Mouse (Mus musculus) liver, embryonic 16.5 days (tissue): ENCODE results near the gene Gprin1. TPM values are rescaled to one million over a fixed set of nuclear protein-coding genes. Genes with fewer than 3 reads are reported as not detected.
A peak's percentile ranks its signal among the peaks of the same experiment; 100 is the strongest.

Experiments used
- ATAC-seq: fragments of 200-750 bp; cut with Nextera tagmentation; 2 replicates; pipeline ENCODE4 v1.8.0; 2017; ENCODE audit warnings: low read depth, mild to moderate bottlenecking, moderate number of reproducible peaks, moderate library complexity
- H3K27ac ChIP-seq: fragments of 300-500 bp; sonication (generic); 2 replicates; pipeline ENCODE4 v1.5.1; 2014; ENCODE audit warnings: mild to moderate bottlenecking, low read length
- H3K27me3 ChIP-seq: fragments of 300-500 bp; sonication (generic); 2 replicates; pipeline ENCODE4 v1.6.1; 2014; ENCODE audit warnings: low read depth, low read length, mixed read lengths; ENCODE audit not compliant: control insufficient read depth, insufficient read depth
- H3K36me3 ChIP-seq: fragments of 300-500 bp; sonication (generic); 2 replicates; pipeline ENCODE4 v1.6.1; 2014; ENCODE audit warnings: mild to moderate bottlenecking; ENCODE audit not compliant: control insufficient read depth, insufficient read depth
- H3K4me1 ChIP-seq: fragments of 300-500 bp; sonication (generic); 2 replicates; pipeline ENCODE4 v1.6.1; 2014; ENCODE audit warnings: low read depth, low read length, mixed read lengths; ENCODE audit not compliant: control insufficient read depth
- H3K4me2 ChIP-seq: fragments of 300-500 bp; sonication (generic); 2 replicates; pipeline ENCODE4 v1.6.1; 2014; ENCODE audit warnings: low read depth, low read length, mixed read lengths
- H3K4me3 ChIP-seq: fragments of 300-500 bp; sonication (generic); 2 replicates; pipeline ENCODE4 v1.5.1; 2014; ENCODE audit warnings: low read depth, mild to moderate bottlenecking, low read length
- H3K9ac ChIP-seq: fragments of 300-500 bp; sonication (generic); 2 replicates; pipeline ENCODE4 v1.6.1; 2014; ENCODE audit warnings: low read depth, low read length
- H3K9me3 ChIP-seq: fragments of 300-500 bp; sonication (generic); replicated peaks from 2 replicates; pipeline ENCODE4 v1.6.1; 2016; ENCODE audit warnings: low read length; ENCODE audit not compliant: control insufficient read depth
- WGBS: fragments of 180-500 bp; shearing (Covaris S2); extraction: QIAGEN DNeasy Blood & Tissue Kit; methylation state at CpG from one replicate; pipeline ENCODE4 v1.1.7; 2014; ENCODE audit not compliant: insufficient replicate concordance; 5-methylcytosine and 5-hydroxymethylcytosine counted together
- polyA plus RNA-seq: library from polyadenylated mRNA; unstranded; fragments of >200 nt; fragmentation: Nextera tagmentation; extraction: Ambion mirVana; gene quantifications from 2 replicates; pipeline ENCODE4 v1.2.1, GENCODE M21; 2015

The Gprin1 gene
- 0.02 TPM in 1 of 2 replicates, not detected in the other for polyA plus RNA-seq

GRCm38 (mm10) chr13:54749864-54750411, at the start of gene Gprin1:
Gene Gprin1, minus strand, starts transcription at chr13:54749874.
- peaks cover 47% of the 10 kb centered on the region for H3K27me3 ChIP-seq
- H3K4me2 ChIP-seq = peak within 1 kb of the TSS; percentile 71
- no peak for ATAC-seq
- H3K27ac ChIP-seq = no peak within 1 kb of the TSS
- no peaks in the 10 kb centered on the region; the same call in 1 of the 2 replicates for H3K4me1 ChIP-seq
- H3K9me3 ChIP-seq = no peaks in the 10 kb centered on the region
- no peak within 1 kb of the TSS for H3K9ac ChIP-seq
- 3% methylated on average over 27 of the region's 29 CpGs for WGBS
- H3K4me3 ChIP-seq = peak within 1 kb of the TSS; percentile 49
- H3K36me3 ChIP-seq = no peaks in the 10 kb centered on the region

GRCm38 (mm10) chr13:54798740-54799139, 49.1 kb upstream of the Gprin1 start:
- ATAC-seq = no peak
- Histone ChIP-seq H3K4me3 (no peak overlapping the region), H3K9ac (no peak overlapping the region), H3K36me3 (no peaks in the 10 kb centered on the region), H3K27ac (no peak overlapping the region), H3K27me3 (no peaks in the 10 kb centered on the region), H3K4me1 (no peaks in the 10 kb centered on the region), H3K4me2 (no peak overlapping the region), H3K9me3 (no peaks in the 10 kb centered on the region)
- WGBS = 43% methylated on average over 10 of the region's 10 CpGs

DNA sequence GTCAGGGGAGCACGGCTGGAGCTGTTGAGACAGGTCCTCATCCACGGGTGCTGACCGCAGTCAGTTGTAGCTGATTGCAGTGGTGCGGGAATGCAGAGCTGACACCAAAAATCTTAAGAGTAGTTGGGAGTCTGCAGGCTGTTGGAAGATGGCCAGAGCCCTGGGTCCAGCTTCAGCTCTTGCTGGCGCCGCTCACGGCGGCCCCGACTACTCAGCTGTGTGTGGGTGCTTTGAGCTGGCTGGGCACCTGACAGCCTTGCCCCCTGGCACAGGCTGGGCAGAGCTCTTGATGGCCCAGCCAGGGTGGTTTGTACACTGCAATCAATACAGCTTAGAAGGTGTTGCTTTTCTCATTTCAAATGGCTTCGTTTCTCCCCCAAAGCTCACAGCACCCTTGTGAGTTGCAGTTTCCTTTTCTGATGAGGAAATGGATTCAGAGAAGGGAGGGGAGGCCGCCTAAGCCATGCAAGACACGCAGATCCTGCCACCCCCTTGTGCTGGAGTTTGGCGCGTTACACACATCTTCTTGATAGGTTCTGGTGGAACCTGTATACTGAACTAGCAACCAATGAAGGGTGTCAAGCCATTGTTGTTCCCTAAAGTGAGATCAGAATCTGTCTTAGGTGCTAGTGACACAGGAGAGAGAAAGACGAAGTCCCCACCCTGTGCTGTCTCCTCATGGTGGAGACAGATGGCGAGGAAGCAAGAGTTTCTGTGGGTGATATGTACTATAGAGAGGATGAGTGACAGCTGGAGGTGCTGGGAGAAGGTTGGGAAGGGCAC, 48.4 kb upstream of the Gprin1 start:
- H3K4me1 ChIP-seq = no peaks in the 10 kb centered on the region
- WGBS = 62% methylated on average over 16 of the region's 16 CpGs

GRCm38 (mm10) chr13:54797356-54797755, 47.7 kb upstream of the Gprin1 start:
- WGBS = 38% methylated on average over 4 of the region's 4 CpGs
- Histone ChIP-seq H3K9ac (no peak overlapping the region), H3K4me2 (no peak overlapping the region), H3K9me3 (no peaks in the 10 kb centered on the region), H3K27me3 (no peaks in the 10 kb centered on the region), H3K4me3 (no peak overlapping the region), H3K27ac (no peak overlapping the region), H3K4me1 (no peaks in the 10 kb centered on the region), H3K36me3 (no peaks in the 10 kb centered on the region)
- ATAC-seq = no peak

More for the DNA sequence above, 48.4 kb upstream of the Gprin1 start:
- no peak overlapping the region for H3K4me3 ChIP-seq
- no peak overlapping the region for H3K9ac ChIP-seq
- H3K27me3 ChIP-seq = no peaks in the 10 kb centered on the region
- no peak overlapping the region for H3K27ac ChIP-seq
- ATAC-seq = no peak
- no peaks in the 10 kb centered on the region for H3K36me3 ChIP-seq
- H3K9me3 ChIP-seq = no peaks in the 10 kb centered on the region
- no peak overlapping the region for H3K4me2 ChIP-seq

- Histone ChIP-seq H3K9me3 (no peaks in the 10 kb centered on the region), H3K4me1 (peaks cover under 1% of the 10 kb centered on the region; the same call in 1 of the 2 replicates), H3K4me3 (no peak overlapping the region), H3K9ac (no peak overlapping the region), H3K27me3 (peaks cover 17% of the 10 kb centered on the region), H3K36me3 (no peaks in the 10 kb centered on the region), H3K27ac (no peak overlapping the region), H3K4me2 (no peak overlapping the region)
- no peak for ATAC-seq
- 30% methylated on average over 5 of the region's 5 CpGs for WGBS
These were observed 45.2 kb upstream of the Gprin1 start for GRCm38 (mm10) chr13:54794843-54795242.

DNA sequence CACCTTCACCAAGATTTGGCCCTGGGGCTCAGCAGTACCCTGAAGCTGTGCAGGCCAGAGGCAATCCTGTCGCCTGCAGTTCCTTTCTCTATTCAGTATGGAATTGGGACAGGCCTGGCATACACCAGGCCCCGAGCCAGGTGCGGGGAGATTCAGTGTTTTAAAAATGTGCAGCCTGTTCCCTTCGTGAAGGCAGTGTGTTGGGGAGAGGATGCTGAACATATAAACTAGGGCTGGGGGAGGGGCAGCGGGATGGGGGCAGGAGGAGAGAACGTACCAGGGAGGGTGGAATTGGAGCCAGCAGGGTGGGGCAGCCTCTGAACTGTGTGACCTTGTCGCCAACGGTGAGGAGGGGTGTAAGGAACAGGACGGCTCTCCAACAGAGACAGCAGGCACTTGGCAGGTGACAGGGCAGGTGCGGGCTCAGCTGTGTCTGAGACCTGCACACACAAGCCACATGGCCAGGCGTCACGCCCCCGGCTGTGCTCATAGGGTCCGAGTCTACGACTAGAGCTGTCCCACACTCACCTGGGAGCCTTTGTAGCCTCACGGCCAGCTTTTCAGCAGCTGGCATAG, 44.4 kb upstream of the Gprin1 start:
- Histone ChIP-seq H3K27me3 (peaks cover 23% of the 10 kb centered on the region), H3K36me3 (no peaks in the 10 kb centered on the region), H3K4me3 (no peak overlapping the region), H3K9ac (no peak overlapping the region), H3K9me3 (no peaks in the 10 kb centered on the region), H3K4me2 (no peak overlapping the region), H3K4me1 (peaks cover 8% of the 10 kb centered on the region; the same call in 1 of the 2 replicates), H3K27ac (no peak overlapping the region)
- 65% methylated on average over 16 of the region's 16 CpGs for WGBS
- no peak for ATAC-seq

DNA sequence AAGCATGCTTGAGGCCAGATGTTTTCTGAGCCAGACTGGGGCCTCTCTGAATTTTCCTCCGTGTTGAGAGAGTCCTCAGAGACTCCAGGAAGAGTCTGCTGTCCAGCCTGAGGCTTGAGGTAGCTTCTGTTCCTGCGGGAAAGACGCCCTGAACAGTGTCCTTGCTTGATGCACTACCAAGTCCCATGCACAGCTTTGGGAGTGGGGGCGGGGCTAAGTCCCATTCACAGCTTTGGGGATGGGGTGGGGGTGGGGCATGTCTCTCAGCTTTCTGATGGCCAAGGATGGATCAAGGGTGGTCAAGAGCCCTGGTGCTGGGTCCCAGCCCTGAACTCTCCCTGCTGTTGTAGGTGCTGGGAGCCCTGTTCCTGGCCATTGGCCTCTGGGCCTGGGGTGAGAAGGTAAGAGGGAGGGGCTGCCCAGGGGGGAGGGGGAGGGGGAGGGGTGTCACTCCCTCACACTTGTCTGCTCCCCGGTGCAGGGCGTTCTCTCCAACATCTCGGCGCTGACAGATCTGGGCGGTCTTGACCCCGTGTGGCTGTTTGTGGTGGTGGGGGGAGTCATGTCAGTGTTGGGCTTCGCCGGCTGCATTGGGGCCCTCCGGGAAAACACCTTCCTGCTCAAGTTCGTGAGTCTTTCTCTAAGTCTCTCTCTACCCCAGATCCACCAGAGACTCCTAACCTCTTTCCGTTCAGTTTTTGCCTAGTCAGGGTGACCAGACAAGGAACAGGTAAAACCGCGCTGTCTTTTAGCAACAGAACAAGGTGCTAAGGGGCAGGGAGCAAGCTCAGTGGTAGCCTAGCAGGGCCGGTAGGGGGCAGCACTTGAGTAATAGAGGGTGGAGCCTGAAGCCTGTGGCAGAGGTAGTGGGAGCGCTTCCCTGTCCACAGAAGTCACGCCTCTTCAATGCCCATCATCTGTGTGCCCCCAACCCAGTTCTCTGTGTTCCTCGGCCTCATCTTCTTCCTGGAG, 42.9 kb upstream of the Gprin1 start:
- WGBS = 13% methylated on average over 21 of the region's 21 CpGs

DNA sequence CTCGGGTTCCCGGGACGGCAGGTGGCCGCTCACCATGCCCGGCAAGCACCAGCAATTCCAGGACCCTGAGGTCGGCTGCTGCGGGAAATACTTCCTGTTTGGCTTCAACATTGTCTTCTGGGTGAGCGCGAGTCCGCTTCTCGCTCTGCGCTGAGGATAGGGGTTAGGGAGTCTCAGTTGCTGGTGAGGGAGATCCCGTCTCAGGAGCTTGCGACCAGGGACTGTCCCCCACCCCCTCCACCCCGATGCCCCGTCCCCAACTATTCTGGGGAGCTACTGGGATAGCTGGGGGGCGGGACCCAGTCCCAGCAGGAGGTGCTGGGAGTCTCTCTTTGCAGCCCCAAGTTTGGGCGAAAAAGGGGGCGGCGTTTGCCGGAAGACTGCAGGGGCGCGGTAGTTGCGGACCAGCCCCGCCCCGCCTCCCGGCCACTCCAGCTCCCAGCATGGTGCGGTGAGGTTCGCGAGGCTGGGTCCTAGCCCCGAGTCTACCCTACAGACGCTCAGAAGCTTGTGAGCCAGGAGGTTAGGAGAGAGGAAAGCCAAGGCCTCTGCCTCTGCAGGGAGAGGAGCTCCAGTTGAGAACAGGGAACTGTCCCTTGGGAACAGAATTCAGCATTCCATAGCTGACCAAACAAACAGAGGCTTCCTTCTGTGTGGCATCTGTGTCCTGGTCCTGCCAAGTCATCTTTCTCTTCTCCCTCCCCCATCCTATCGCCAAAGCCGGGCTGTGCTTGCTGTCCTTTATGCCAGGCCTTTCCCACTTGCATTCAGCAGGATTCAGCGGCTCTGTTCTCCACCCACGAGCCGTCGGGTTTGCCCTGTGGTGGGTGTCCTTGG, 40.1 kb upstream of the Gprin1 start:
- ATAC-seq = no peak
- H3K4me3 ChIP-seq = peak overlapping the region; percentile 60
- peak overlapping the region; percentile 35; the same call in 1 of the 2 replicates for H3K9ac ChIP-seq
- H3K4me2 ChIP-seq = peak overlapping the region; percentile 81
- no peak overlapping the region for H3K27ac ChIP-seq
- peaks cover 10% of the 10 kb centered on the region; the same call in 1 of the 2 replicates for H3K4me1 ChIP-seq
- WGBS = 2% methylated on average over 38 of the region's 38 CpGs
- peaks cover 26% of the 10 kb centered on the region for H3K27me3 ChIP-seq
- H3K9me3 ChIP-seq = no peaks in the 10 kb centered on the region
- H3K36me3 ChIP-seq = no peaks in the 10 kb centered on the region

More for the DNA sequence above, 42.9 kb upstream of the Gprin1 start:
- no peak overlapping the region for H3K4me3 ChIP-seq
- H3K9ac ChIP-seq = no peak overlapping the region
- H3K4me2 ChIP-seq = no peak overlapping the region
- no peak overlapping the region for H3K27ac ChIP-seq
- no peaks in the 10 kb centered on the region for H3K36me3 ChIP-seq
- no peak for ATAC-seq
- H3K9me3 ChIP-seq = no peaks in the 10 kb centered on the region
- peaks cover 26% of the 10 kb centered on the region for H3K27me3 ChIP-seq
- H3K4me1 ChIP-seq = peaks cover 10% of the 10 kb centered on the region; the same call in 1 of the 2 replicates
